Mouse (Mus musculus) thymus, adult 2 months (tissue): ENCODE results near the gene Prelid3b.

Source experiments
- CTCF ChIP-seq: fragments of 200-500 bp; IDR thresholded peaks from 2 replicates; pipeline ENCODE4 v1.5.1; 2012; ENCODE audit warnings: mild to moderate bottlenecking, control low read depth, low read length, moderate library complexity, borderline replicate concordance; ENCODE audit not compliant: control insufficient read depth, poor library complexity, insufficient read depth; ENCODE audit errors: extremely low read depth
- POLR2A ChIP-seq: fragments of 200-500 bp; IDR thresholded peaks from 2 replicates; pipeline ENCODE4 v1.6.1; 2012; ENCODE audit warnings: mild to moderate bottlenecking, low read length, control low read depth, moderate library complexity; ENCODE audit not compliant: control insufficient read depth, poor library complexity, insufficient read depth; ENCODE audit errors: extremely low read depth

GRCm38 (mm10) chr2:174445018-174445417 is 27.9 kb downstream of the Prelid3b start:
- TF ChIP-seq POLR2A (no peak), CTCF (no peak)
